Mouse (Mus musculus): ENCODE data around the gene Prl.
"Not testable (repeated sequence)": the region's sequence is repeated elsewhere in the genome, so short reads cannot be mapped to it uniquely, and the experiment has no call there.

Prl gene

DNA sequence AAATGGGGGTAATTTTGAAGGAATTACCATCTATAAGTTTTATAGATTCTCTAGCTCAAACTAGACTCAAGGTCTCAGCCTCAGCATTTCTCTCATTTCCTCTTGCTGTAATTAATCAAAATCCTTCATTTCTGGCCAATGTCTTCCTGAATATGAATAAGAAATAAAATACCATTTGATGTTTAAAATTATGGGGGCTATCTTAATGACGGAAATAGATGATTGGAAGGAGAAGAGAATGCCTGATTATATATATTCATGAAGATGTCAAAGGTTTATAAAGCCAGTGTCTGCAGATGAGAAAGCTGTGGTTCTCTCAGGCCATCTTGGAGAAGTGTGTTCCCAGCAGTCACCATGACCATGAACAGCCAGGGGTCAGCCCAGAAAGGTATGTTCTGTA lies at the start of gene Prl:
Gene Prl, plus strand, starts transcription at position 301 of the 400 bp plus-strand sequence.
- no peak for DNase-seq (ENCODE audit: low read depth, low spot score)
- Histone ChIP-seq H3K27me3 (ENCODE audit: control insufficient read depth, insufficient read depth, low read length, poor library complexity, severe bottlenecking) (no peaks in the 10 kb centered on the region), H3K36me3 (ENCODE audit: control insufficient read depth, insufficient read depth, low read length, poor library complexity, severe bottlenecking) (no peaks in the 10 kb centered on the region)

DNA sequence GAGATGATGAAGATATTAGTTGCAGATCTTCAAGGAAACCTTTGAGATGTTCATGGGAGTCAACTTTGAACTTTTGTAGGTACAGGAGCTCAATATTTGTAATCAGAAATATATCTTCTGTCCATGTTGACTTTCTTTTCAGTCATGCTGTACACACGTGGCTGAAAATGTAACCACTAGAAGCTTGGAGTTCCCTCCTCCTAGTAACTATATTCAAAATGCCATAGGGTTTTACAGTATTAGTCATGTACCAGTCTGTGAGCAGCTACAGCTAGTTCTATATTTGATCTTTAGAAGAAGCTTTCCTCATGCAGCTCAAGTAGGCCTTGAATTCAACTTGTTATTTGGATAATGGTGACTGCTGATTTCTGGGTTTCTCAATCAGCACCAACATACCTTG lies 30.8 kb upstream of the Prl start:
- Histone ChIP-seq H3K27me3 (ENCODE audit: control insufficient read depth, insufficient read depth, low read length, poor library complexity, severe bottlenecking) (no peaks in the 10 kb centered on the region), H3K36me3 (ENCODE audit: control insufficient read depth, insufficient read depth, low read length, poor library complexity, severe bottlenecking) (no peaks in the 10 kb centered on the region)
- no peak for DNase-seq (ENCODE audit: low read depth, low spot score)

DNA sequence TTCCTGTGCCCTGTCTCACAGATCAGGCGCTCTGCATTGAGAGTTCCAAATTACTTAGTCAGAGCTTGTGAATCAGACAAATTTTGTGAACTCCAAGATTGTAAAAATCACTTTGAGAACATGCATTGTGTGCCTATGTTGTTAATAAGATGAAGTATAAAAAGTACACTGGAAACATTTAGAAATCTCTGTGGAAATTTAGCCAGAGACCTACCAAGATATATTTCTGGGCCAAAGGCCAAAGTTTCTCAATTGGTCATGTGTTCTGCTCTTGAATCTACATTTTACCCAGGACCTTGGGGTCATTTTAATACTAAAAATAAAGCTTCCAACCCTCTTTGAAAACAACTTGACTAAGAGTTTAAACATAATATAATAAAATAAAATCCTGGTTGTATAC lies 30.0 kb upstream of the Prl start:
- no peak for DNase-seq (ENCODE audit: low read depth, low spot score)
- H3K36me3 ChIP-seq (ENCODE audit: control insufficient read depth, insufficient read depth, low read length, poor library complexity, severe bottlenecking) = no peaks in the 10 kb centered on the region
- H3K27me3 ChIP-seq (ENCODE audit: control insufficient read depth, insufficient read depth, low read length, poor library complexity, severe bottlenecking) = no peaks in the 10 kb centered on the region

DNA sequence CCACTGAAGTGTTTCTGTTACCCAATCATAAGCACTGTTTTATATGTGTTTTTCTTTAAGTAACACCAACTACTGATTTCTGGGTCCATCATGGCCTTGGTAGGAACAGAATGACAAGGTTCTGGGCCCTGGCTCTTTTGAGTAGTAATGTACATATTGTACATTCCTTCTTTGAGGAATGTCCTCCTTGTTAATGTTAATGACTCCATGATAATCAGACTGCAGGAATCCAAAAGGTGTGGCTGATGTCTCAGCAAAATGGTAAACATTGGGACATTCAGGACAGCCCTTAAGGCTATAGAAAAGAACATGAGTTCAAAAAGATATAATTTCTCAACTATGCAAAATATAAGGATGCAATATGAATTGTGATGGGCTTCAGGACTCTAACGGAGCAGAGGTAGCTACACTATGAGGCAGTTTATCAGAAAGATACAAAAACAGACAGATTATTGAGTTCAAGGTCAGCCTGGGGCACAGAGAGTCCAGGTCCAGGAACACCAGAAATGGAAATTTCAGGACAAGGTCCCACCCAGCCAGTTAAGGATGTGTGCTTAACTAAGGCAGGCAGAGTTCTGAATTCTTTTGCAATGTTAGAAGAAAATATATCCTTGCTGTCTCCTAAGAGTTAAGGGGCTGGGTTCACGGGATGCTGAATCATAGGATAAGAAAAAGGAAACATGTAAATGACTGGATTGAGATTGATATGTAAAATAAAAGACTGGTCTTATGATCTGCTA lies 28.7 kb upstream of the Prl start:
- no peaks in the 10 kb centered on the region for H3K27me3 ChIP-seq (ENCODE audit: control insufficient read depth, insufficient read depth, low read length, poor library complexity, severe bottlenecking)
- H3K36me3 ChIP-seq (ENCODE audit: control insufficient read depth, insufficient read depth, low read length, poor library complexity, severe bottlenecking) = no peaks in the 10 kb centered on the region
- DNase-seq (ENCODE audit: low read depth, low spot score) = no peak

DNA sequence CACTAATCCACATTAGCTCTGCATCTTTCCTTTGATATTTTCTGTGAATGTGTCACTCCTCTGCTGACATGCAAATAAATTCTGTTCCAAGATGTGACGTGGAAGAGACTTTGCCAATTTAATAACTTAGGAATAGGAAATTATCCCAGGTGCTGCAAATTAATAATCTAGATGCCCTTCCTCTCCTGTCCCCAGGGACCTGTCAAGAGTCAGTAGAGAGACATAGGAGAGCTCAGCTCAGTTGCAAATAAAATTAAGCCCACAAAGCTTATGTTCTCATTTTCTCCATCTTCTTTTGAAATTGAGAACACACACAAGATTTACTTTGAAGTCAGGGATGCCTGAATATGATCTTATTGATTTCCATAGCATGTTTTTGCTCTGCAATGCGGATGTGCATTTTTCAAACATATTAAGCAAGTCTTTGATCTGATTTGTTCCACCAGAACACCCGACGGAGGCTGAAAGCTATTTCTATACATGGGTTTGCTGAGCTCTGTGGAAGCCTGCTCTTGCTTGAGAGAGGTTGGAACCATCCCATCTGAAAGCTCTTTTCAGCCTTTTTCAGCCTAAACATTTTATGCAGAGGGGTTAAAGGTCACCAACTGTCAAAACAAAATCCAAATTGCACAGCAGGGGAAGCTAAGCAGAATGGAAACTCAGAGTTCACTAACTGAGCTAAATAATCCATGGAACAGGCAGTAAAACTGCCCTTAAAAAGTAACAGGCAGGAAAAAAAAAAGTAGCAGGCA lies 26.1 kb upstream of the Prl start:
- no peak for DNase-seq (ENCODE audit: low read depth, low spot score)
- H3K27me3 ChIP-seq (ENCODE audit: control insufficient read depth, insufficient read depth, low read length, poor library complexity, severe bottlenecking) = no peaks in the 10 kb centered on the region
- H3K36me3 ChIP-seq (ENCODE audit: control insufficient read depth, insufficient read depth, low read length, poor library complexity, severe bottlenecking) = no peaks in the 10 kb centered on the region

DNA sequence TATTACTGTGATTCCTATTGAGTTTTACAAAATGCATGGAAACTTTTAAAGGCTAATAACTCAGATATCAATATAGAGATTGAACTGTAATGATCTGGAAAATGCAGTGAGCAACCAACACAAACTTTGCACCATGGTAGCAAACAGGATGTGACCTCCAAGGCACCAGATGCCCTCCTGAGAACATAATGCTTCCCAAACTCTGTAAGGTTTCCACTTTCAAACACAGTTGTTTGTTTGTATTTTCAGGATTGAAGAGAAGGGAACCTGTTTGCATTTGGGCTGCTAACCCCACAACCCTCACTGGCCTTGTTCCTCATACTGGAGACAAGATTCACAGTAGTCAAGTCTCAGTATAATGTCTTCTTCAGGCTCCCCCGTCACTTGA lies 25.5 kb upstream of the Prl start:
- Histone ChIP-seq H3K27me3 (ENCODE audit: control insufficient read depth, insufficient read depth, low read length, poor library complexity, severe bottlenecking) (no peaks in the 10 kb centered on the region), H3K36me3 (ENCODE audit: control insufficient read depth, insufficient read depth, low read length, poor library complexity, severe bottlenecking) (no peaks in the 10 kb centered on the region)
- no peak for DNase-seq (ENCODE audit: low read depth, low spot score)

DNA sequence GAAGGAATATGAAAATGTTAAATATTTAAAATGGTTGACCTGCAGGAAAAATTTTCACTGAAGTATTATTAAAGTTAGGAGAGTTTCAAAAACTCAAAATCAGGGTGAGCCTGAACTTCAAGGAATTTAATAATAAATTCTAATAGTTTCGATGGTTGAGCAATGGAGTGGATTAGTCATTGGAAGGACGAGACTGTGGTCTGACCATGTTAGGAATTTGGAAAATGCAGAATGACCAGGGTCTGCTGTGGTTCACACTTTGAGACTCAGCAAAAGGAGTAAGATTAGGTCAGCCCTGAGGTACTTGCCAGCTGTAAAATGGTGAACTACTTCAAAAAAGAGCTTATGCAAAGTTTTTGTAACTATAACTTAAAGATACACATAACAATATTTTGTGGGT lies 24.4 kb upstream of the Prl start:
- DNase-seq (ENCODE audit: low read depth, low spot score) = no peak
- H3K36me3 ChIP-seq (ENCODE audit: control insufficient read depth, insufficient read depth, low read length, poor library complexity, severe bottlenecking) = no peaks in the 10 kb centered on the region

DNA sequence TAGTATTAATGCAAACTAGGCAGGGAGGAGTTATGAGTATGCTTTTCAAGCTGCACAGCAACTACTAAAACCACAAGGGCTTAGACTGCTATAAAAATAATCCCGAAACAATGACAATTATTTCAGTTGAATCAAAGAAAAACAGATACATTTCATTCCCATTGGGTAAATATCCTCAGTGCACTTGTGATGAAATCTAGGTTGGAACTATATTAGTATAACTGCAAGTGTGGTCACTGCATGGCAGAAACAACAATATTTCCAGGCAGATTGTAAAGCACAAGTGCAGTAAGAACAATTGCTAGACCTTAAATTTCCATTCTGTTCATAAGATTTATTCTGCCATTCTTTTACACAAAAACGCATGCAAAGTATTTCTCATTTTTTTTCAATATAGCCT lies 15.2 kb upstream of the Prl start:
- no peak for DNase-seq (ENCODE audit: low read depth, low spot score)
- H3K36me3 ChIP-seq (ENCODE audit: control insufficient read depth, insufficient read depth, low read length, poor library complexity, severe bottlenecking) = no peaks in the 10 kb centered on the region

More for the DNA sequence above, 24.4 kb upstream of the Prl start:
- H3K27me3 ChIP-seq (ENCODE audit: control insufficient read depth, insufficient read depth, low read length, poor library complexity, severe bottlenecking) = no peaks in the 10 kb centered on the region

DNA sequence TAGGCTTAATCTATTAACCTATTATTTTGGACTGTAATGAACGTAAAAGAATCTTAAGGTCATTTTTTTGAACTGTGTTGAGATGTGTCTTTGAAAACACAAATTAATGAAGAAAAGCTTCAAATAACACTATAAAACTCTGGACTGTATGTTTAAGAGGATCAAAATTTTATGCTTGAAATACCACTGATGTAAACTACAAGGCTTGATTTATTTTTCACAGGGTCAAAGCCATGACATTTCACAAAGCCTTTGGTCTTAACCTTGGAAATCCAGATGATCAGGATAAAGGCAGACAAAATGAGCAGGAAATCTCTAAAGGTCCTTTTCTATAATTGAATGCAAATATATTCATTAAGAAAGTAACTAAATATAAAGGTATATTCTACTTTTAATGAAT lies 14.0 kb upstream of the Prl start:
- H3K36me3 ChIP-seq (ENCODE audit: control insufficient read depth, insufficient read depth, low read length, poor library complexity, severe bottlenecking) = no peaks in the 10 kb centered on the region

More for the DNA sequence above, 15.2 kb upstream of the Prl start:
- H3K27me3 ChIP-seq (ENCODE audit: control insufficient read depth, insufficient read depth, low read length, poor library complexity, severe bottlenecking) = no peaks in the 10 kb centered on the region

DNA sequence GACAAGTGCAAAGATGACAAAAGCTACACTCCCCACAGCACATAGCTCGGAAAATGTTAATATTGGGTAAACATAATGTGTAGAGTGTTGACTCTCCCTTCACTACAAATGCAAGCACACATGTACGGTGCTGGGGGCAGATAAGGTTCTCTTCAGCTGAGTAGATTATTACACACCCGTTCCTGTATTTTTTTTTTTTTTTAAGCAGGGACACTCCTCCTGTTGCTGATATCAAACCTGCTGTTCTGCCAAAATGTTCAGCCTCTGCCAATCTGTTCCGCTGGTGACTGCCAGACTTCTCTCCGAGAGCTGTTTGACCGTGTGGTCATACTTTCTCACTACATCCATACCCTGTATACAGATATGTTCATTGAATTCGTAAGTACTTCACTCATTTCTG lies 1.8 kb downstream of the Prl start:
- DNase-seq (ENCODE audit: low read depth, low spot score) = no peak
- no peaks in the 10 kb centered on the region for H3K27me3 ChIP-seq (ENCODE audit: control insufficient read depth, insufficient read depth, low read length, poor library complexity, severe bottlenecking)
- H3K36me3 ChIP-seq (ENCODE audit: control insufficient read depth, insufficient read depth, low read length, poor library complexity, severe bottlenecking) = no peaks in the 10 kb centered on the region

More for the DNA sequence above, 14.0 kb upstream of the Prl start:
- DNase-seq (ENCODE audit: low read depth, low spot score) = no peak
- no peaks in the 10 kb centered on the region for H3K27me3 ChIP-seq (ENCODE audit: control insufficient read depth, insufficient read depth, low read length, poor library complexity, severe bottlenecking)

DNA sequence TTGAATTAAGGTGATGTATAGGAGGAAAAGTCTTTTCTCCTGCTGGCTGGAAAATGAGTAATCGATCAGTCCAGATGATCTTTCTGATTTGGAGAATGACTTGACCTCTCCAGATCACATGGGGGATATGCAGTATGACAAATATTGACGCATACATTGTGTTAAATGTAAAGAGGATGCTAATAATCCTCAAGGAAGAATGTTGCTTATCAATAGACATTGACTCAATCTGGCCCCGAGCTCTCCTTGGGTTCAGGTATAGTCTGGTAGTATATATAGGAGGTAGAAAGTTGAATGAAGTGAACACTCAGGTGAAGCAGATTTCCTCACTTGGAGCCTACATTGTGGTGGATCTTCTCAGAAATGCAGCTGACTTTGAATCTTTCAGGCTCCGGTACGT lies 36.5 kb downstream of the Prl start, which contains the start of gene Prl3d1:
Gene Prl3d1, plus strand, starts transcription at position 301 of the 400 bp plus-strand sequence.
- not testable (repeated sequence) for H3K27me3 ChIP-seq (ENCODE audit: control insufficient read depth, insufficient read depth, low read length, poor library complexity, severe bottlenecking); H3K36me3 ChIP-seq (ENCODE audit: control insufficient read depth, insufficient read depth, low read length, poor library complexity, severe bottlenecking); DNase-seq (ENCODE audit: low read depth, low spot score)

Measured in splenic B cell, adult 2 months (primary cell).